Mouse (Mus musculus) neural tube, embryonic 11.5 days (tissue): ENCODE measurements around the gene Maml2. TPM values are rescaled to one million over a fixed set of nuclear protein-coding genes. Genes with fewer than 3 reads are reported as not detected.

Experiments
- ATAC-seq: fragments of 200-750 bp; cut with Nextera tagmentation; 2 replicates; pipeline ENCODE4 v1.8.0; 2017; ENCODE audit warnings: moderate number of reproducible peaks, mild to moderate bottlenecking, moderate TSS enrichment, moderate library complexity; ENCODE audit not compliant: insufficient read depth, low FRiP score, low TSS enrichment
- DNase-seq: peaks from one replicate; pipeline ENCODE4 v3.0.0-alpha.2; 2015; ENCODE audit warnings: low spot score
- H3K27ac ChIP-seq: fragments of 300-500 bp; sonication (generic); 2 replicates; pipeline ENCODE4 v1.5.1; 2014; ENCODE audit warnings: low read depth, mild to moderate bottlenecking, low read length
- H3K27me3 ChIP-seq: fragments of 300-500 bp; sonication (generic); 2 replicates; pipeline ENCODE4 v1.6.1; 2014; ENCODE audit warnings: mild to moderate bottlenecking, low read length, mixed read lengths; ENCODE audit not compliant: control insufficient read depth, insufficient read depth
- H3K36me3 ChIP-seq: fragments of 300-500 bp; sonication (generic); 2 replicates; pipeline ENCODE4 v1.6.1; 2014; ENCODE audit warnings: mild to moderate bottlenecking, low read length, moderate library complexity, mixed read lengths; ENCODE audit not compliant: control insufficient read depth, insufficient read depth
- H3K4me1 ChIP-seq: fragments of 300-500 bp; sonication (generic); 2 replicates; pipeline ENCODE4 v1.6.1; 2014; ENCODE audit warnings: low read length, mixed read lengths; ENCODE audit not compliant: control insufficient read depth, insufficient read depth
- H3K4me2 ChIP-seq: fragments of 300-500 bp; sonication (generic); 2 replicates; pipeline ENCODE4 v1.6.1; 2014; ENCODE audit warnings: low read depth, mild to moderate bottlenecking, moderate library complexity
- H3K4me3 ChIP-seq: fragments of 300-500 bp; sonication (generic); 2 replicates; pipeline ENCODE4 v1.5.1; 2014; ENCODE audit warnings: low read depth, low read length
- H3K9ac ChIP-seq: fragments of 300-500 bp; sonication (generic); 2 replicates; pipeline ENCODE4 v1.6.1; 2014; ENCODE audit warnings: mild to moderate bottlenecking, low read length
- H3K9me3 ChIP-seq: fragments of 300-500 bp; sonication (generic); 2 replicates; pipeline ENCODE4 v1.6.1; 2016; ENCODE audit warnings: low read length; ENCODE audit not compliant: control insufficient read depth
- WGBS: fragments of 180-500 bp; shearing (Covaris S2); extraction: QIAGEN DNeasy Blood & Tissue Kit; methylation state at CpG from one replicate; pipeline ENCODE4 v1.1.7; 2014; 5-methylcytosine and 5-hydroxymethylcytosine counted together
- polyA plus RNA-seq: library from polyadenylated mRNA; unstranded; fragments of >200 nt; fragmentation: Nextera tagmentation; extraction: Ambion mirVana; gene quantifications from 2 replicates; pipeline ENCODE4 v1.2.1, GENCODE M21; 2014

Maml2 gene
- polyA plus RNA-seq, 1 experiment from 2014 or later, result 14.1 TPM

GRCm38 (mm10) chr9:13314577-13315004 lies 16.8 kb downstream of the Maml2 start:
- 74% methylated on average over 5 of the region's 5 CpGs for WGBS
- no peak for ATAC-seq

GRCm38 (mm10) chr9:13315393-13315792 lies 17.6 kb downstream of the Maml2 start:
- H3K9ac ChIP-seq, result no peak overlapping the region
- peaks cover 3% of the 10 kb centered on the region for H3K4me1 ChIP-seq
- H3K36me3 ChIP-seq, result no peaks in the 10 kb centered on the region
- H3K4me2 ChIP-seq, result no peak overlapping the region
- no peaks in the 10 kb centered on the region for H3K27me3 ChIP-seq
- no peak for ATAC-seq
- H3K27ac ChIP-seq, result no peak overlapping the region
- no peaks in the 10 kb centered on the region for H3K9me3 ChIP-seq
- H3K4me3 ChIP-seq, result no peak overlapping the region
- no peak for DNase-seq
- WGBS, result 83% methylated on average over 5 of the region's 5 CpGs

More at GRCm38 (mm10) chr9:13314577-13315004, 16.8 kb downstream of the Maml2 start:
- Histone ChIP-seq H3K27ac (no peak overlapping the region), H3K9ac (no peak overlapping the region), H3K27me3 (no peaks in the 10 kb centered on the region), H3K4me1 (peaks cover 9% of the 10 kb centered on the region), H3K4me3 (no peak overlapping the region), H3K4me2 (no peak overlapping the region), H3K9me3 (no peaks in the 10 kb centered on the region), H3K36me3 (no peaks in the 10 kb centered on the region)
- DNase-seq, result no peak

DNA sequence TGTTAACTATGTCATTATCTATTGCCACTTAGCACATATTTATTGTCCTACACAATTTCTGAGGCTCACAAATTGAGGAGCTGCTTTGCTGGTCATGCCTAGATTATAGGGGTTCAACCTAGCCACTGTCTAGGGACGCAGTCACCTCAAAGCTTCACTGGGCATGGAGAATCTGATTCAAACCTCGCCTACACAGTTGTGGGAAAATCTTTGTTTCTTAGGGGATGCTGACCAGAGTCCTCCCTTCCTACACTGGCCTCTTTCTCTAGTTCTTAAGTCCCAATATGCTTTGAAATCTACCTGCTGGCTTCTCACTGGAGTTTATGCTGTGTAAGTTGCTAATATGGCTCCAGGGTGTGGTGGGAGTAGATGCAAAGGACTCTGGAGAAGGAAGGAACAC lies 21.8 kb downstream of the Maml2 start:
- 83% methylated on average over 2 of the region's 2 CpGs for WGBS
- Histone ChIP-seq H3K4me3 (no peak overlapping the region), H3K9ac (no peak overlapping the region), H3K4me2 (no peak overlapping the region), H3K27ac (no peak overlapping the region), H3K27me3 (no peaks in the 10 kb centered on the region), H3K4me1 (peaks cover 5% of the 10 kb centered on the region), H3K36me3 (no peaks in the 10 kb centered on the region), H3K9me3 (no peaks in the 10 kb centered on the region)
- DNase-seq, result no peak
- no peak for ATAC-seq

GRCm38 (mm10) chr9:13320800-13321364 lies 23.1 kb downstream of the Maml2 start:
- DNase-seq (no peak), ATAC-seq (no peak)
- Histone ChIP-seq H3K36me3 (no peaks in the 10 kb centered on the region), H3K9me3 (no peaks in the 10 kb centered on the region), H3K4me3 (no peak overlapping the region), H3K27ac (no peak overlapping the region), H3K4me1 (peaks cover 5% of the 10 kb centered on the region), H3K27me3 (no peaks in the 10 kb centered on the region), H3K4me2 (no peak overlapping the region), H3K9ac (no peak overlapping the region)
- WGBS, result 86% methylated on average over 5 of the region's 5 CpGs

- H3K36me3 ChIP-seq, result no peaks in the 10 kb centered on the region
- H3K4me1 ChIP-seq, result peaks cover 5% of the 10 kb centered on the region
- no peaks in the 10 kb centered on the region for H3K27me3 ChIP-seq
- WGBS, result 73% methylated on average over 2 of the region's 2 CpGs
- no peak overlapping the region for H3K4me2 ChIP-seq
- DNase-seq (no peak), ATAC-seq (no peak)
- H3K9ac ChIP-seq, result no peak overlapping the region
- H3K4me3 ChIP-seq, result no peak overlapping the region
- H3K9me3 ChIP-seq, result no peaks in the 10 kb centered on the region
- no peak overlapping the region for H3K27ac ChIP-seq
These were observed 25.3 kb downstream of the Maml2 start for GRCm38 (mm10) chr9:13323074-13323473.

- Histone ChIP-seq H3K36me3 (no peaks in the 10 kb centered on the region), H3K4me2 (no peak overlapping the region), H3K9me3 (no peaks in the 10 kb centered on the region), H3K9ac (no peak overlapping the region), H3K27me3 (no peaks in the 10 kb centered on the region), H3K4me3 (no peak overlapping the region), H3K4me1 (peaks cover 5% of the 10 kb centered on the region), H3K27ac (no peak overlapping the region)
- ATAC-seq (no peak), DNase-seq (no peak)
- WGBS, result 46% methylated on average over 1 of the region's 1 CpGs
These were observed 25.9 kb downstream of the Maml2 start for GRCm38 (mm10) chr9:13323612-13324011.

DNA sequence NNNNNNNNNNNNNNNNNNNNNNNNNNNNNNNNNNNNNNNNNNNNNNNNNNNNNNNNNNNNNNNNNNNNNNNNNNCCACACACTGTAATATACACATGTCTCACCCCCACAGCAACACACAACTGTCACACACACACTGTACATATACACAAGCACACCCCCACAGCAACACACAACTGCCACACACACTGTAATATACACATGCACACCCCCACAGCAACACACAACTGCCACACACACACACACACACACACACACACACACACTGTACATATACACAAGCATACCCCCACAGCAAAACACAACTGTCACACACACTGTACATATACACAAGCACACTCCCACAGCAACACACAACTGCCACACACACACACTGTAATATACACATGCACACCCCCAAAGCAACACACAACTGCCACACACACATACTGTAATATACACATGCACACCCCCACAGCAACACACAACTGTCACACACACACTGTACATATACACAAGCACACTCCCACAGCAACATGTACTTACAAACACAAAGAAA lies 116.5 kb downstream of the Maml2 start:
- no peak for DNase-seq
- ATAC-seq, result no peak

GRCm38 (mm10) chr9:13425031-13425940 lies 127.5 kb downstream of the Maml2 start:
- H3K27me3 ChIP-seq, result no peaks in the 10 kb centered on the region
- no peak overlapping the region for H3K4me3 ChIP-seq
- 0 out of 2 replicates have a peak overlapping the region, but pooled peaks have one; percentile 0 for H3K4me2 ChIP-seq
- peak overlapping the region; percentile 28; the same call in 1 of the 2 replicates for H3K27ac ChIP-seq
- no peaks in the 10 kb centered on the region for H3K36me3 ChIP-seq
- DNase-seq (peak; percentile 77), ATAC-seq (peak; percentile 93)
- WGBS, result 33% methylated on average over 7 of the region's 7 CpGs
- H3K4me1 ChIP-seq, result peaks cover 8% of the 10 kb centered on the region; the same call in 1 of the 2 replicates
- H3K9ac ChIP-seq, result no peak overlapping the region
- H3K9me3 ChIP-seq, result no peaks in the 10 kb centered on the region

More for the DNA sequence above, 116.5 kb downstream of the Maml2 start:
- H3K27ac ChIP-seq, result no peak overlapping the region
- H3K36me3 ChIP-seq, result 0 out of 2 replicates have a peak, but pooled peaks cover 2% of the 10 kb centered on the region
- no peaks in the 10 kb centered on the region for H3K27me3 ChIP-seq
- no peak overlapping the region for H3K4me2 ChIP-seq
- H3K9me3 ChIP-seq, result no peaks in the 10 kb centered on the region
- no peaks in the 10 kb centered on the region for H3K4me1 ChIP-seq
- H3K4me3 ChIP-seq, result no peak overlapping the region
- H3K9ac ChIP-seq, result no peak overlapping the region
